Mouse (Mus musculus): ENCODE results near the gene Vill.

GRCm38 (mm10) chr9:119109685-119110353, 57.2 kb downstream of the Vill start:
- TF ChIP-seq CTCF (IDR thresholded peaks at IDR 0.05; ENCODE audit: extremely low read depth, insufficient read length, insufficient replicate concordance, low read depth, low read length) (no peak), POLR2A (IDR thresholded peaks at IDR 0.05; ENCODE audit: low read depth, low read length) (no peak)

All from small intestine, adult 2 months (tissue).